Mouse (Mus musculus) midbrain, embryonic 14.5 days (tissue): ENCODE results near the gene Cdh22. TPM values are rescaled to one million over a fixed set of nuclear protein-coding genes. Genes with fewer than 3 reads are reported as not detected.

Experiments
- ATAC-seq: fragments of 200-750 bp; cut with Nextera tagmentation; 2 replicates; pipeline ENCODE4 v1.8.0; 2017; ENCODE audit warnings: moderate number of reproducible peaks, moderate library complexity; ENCODE audit not compliant: low FRiP score, low TSS enrichment
- DNase-seq: peaks from one replicate; pipeline ENCODE4 v3.0.0-alpha.2; 2015
- H3K27ac ChIP-seq: fragments of 300-500 bp; sonication (generic); replicated peaks from 2 replicates; pipeline ENCODE4 v1.5.1; 2014; ENCODE audit warnings: mild to moderate bottlenecking, low read depth, low read length, moderate library complexity
- H3K27me3 ChIP-seq: fragments of 300-500 bp; sonication (generic); 2 replicates; pipeline ENCODE4 v1.6.1; 2014; ENCODE audit warnings: low read length, control low read depth, mixed read lengths; ENCODE audit not compliant: control insufficient read depth, insufficient read depth
- H3K36me3 ChIP-seq: fragments of 300-500 bp; sonication (generic); 2 replicates; pipeline ENCODE4 v1.6.1; 2014; ENCODE audit warnings: low read length, control low read depth; ENCODE audit not compliant: control insufficient read depth, insufficient read depth
- H3K4me1 ChIP-seq: fragments of 300-500 bp; sonication (generic); 2 replicates; pipeline ENCODE4 v1.6.1; 2014; ENCODE audit warnings: mild to moderate bottlenecking, antibody characterized with exemption, low read length, control low read depth; ENCODE audit not compliant: control insufficient read depth, insufficient read depth
- H3K4me2 ChIP-seq: fragments of 300-500 bp; sonication (generic); 2 replicates; pipeline ENCODE4 v1.6.1; 2014; ENCODE audit warnings: mild to moderate bottlenecking, low read length, moderate library complexity
- H3K4me3 ChIP-seq: fragments of 300-500 bp; sonication (generic); replicated peaks from 2 replicates; pipeline ENCODE4 v1.5.1; 2014; ENCODE audit warnings: low read depth, low read length
- H3K9ac ChIP-seq: fragments of 300-500 bp; sonication (generic); replicated peaks from 2 replicates; pipeline ENCODE4 v1.6.1; 2014; ENCODE audit warnings: mild to moderate bottlenecking, low read length, moderate library complexity
- H3K9me3 ChIP-seq: fragments of 300-500 bp; sonication (generic); 2 replicates; pipeline ENCODE4 v1.6.1; 2016; ENCODE audit warnings: low read length, control low read depth, mixed read lengths; ENCODE audit not compliant: control insufficient read depth
- WGBS: fragments of 180-500 bp; shearing (Covaris S2); extraction: QIAGEN DNeasy Blood & Tissue Kit; methylation state at CpG from one replicate; pipeline ENCODE4 v1.1.7; 2014; 5-methylcytosine and 5-hydroxymethylcytosine counted together
- polyA plus RNA-seq: library from polyadenylated mRNA; unstranded; fragments of >200 nt; fragmentation: Nextera tagmentation; extraction: Ambion mirVana; gene quantifications from 2 replicates; pipeline ENCODE4 v1.2.1, GENCODE M21; 2014

The Cdh22 gene
- polyA plus RNA-seq, 1 experiment from 2014 or later: 15.8 TPM

DNA sequence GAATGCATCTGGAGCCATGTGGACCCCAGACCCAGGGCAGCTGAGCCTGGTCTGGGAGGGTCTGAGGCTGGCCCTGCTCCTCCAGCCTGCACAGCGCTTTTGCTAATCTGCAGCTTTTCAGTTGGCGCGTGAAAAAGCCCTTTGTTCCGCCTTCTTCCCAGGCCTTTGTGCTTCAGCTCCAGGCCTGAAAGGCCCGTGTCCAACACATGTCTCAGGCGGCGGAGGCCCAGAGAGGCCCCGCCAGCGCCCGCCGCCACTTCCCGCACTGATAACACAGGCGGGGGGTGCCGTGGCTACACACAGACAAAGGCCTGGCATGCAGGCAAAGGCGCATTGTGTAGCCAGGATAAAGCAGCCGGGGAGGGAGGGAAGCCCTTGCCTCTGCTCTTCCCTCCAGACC lies 98.6 kb downstream of the Cdh22 start:
- 4% methylated on average over 16 of the region's 16 CpGs for WGBS
- DNase-seq (peak; percentile 88), ATAC-seq (peak; percentile 65)
- Histone ChIP-seq H3K27ac (peak overlapping the region; percentile 88), H3K9me3 (no peaks in the 10 kb centered on the region), H3K9ac (0 out of 2 replicates have a peak overlapping the region, but pooled peaks have one; percentile 39), H3K4me2 (peak overlapping the region; percentile 21; the same call in 1 of the 2 replicates), H3K27me3 (no peaks in the 10 kb centered on the region), H3K4me1 (peaks cover 48% of the 10 kb centered on the region), H3K4me3 (no peak overlapping the region), H3K36me3 (no peaks in the 10 kb centered on the region)

DNA sequence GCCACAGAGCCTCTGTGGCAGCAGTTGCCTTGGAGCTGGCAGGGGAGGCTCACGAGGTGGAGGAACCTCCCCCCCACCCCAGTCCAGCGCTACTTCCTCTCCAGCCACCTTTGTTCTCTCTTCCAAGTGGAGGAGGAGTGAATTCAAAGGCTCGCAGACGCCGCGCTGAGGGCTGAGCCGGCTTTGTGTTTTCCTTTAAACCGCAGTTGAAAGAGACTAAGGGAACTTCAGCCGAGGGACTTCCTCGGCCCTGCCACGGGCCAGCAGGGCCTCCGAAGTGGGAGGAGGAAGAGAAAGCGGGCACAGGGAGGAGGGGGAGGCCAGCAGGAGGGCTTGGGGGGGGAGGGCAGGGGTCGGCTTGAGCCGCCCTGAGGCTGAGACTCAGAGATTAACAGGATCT lies 101.1 kb downstream of the Cdh22 start:
- H3K9me3 ChIP-seq: no peaks in the 10 kb centered on the region
- under 1% methylated on average over 15 of the region's 15 CpGs for WGBS
- peaks cover 49% of the 10 kb centered on the region for H3K4me1 ChIP-seq
- peak overlapping the region; percentile 18; the same call in 1 of the 2 replicates for H3K4me2 ChIP-seq
- no peaks in the 10 kb centered on the region for H3K36me3 ChIP-seq
- no peak overlapping the region for H3K4me3 ChIP-seq
- ATAC-seq (peak; percentile 46), DNase-seq (peak; percentile 86)
- peak overlapping the region; percentile 70 for H3K27ac ChIP-seq
- H3K27me3 ChIP-seq: no peaks in the 10 kb centered on the region
- H3K9ac ChIP-seq: no peak overlapping the region; the same call in 1 of the 2 replicates

DNA sequence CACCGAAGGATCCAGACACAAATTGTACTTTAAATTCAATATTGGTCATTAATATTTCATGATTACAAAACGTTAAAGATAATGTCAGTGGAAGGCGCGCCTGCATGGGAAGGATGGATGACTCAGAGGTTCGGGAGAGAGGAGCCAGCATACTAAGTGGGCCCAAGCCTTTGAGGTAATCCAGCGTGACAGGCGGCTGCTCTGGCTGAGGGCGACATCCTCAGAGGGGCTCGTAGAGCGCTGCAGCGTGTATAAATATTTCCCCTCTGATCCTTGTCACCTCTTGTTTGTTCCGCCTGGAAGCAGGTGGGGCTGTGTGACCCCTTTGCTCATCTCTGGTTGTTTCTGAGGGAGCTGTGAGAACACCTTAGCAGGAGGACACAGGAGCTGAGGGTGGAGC lies 103.2 kb downstream of the Cdh22 start:
- DNase-seq: peak; percentile 82
- WGBS: 3% methylated on average over 12 of the region's 12 CpGs
- Histone ChIP-seq H3K4me3 (no peak overlapping the region), H3K27ac (peak overlapping the region; percentile 68), H3K27me3 (no peaks in the 10 kb centered on the region), H3K4me2 (no peak overlapping the region), H3K9ac (no peak overlapping the region), H3K36me3 (no peaks in the 10 kb centered on the region), H3K4me1 (peaks cover 54% of the 10 kb centered on the region), H3K9me3 (no peaks in the 10 kb centered on the region)
- ATAC-seq: peak; percentile 57; the same call in 1 of the 2 replicates

DNA sequence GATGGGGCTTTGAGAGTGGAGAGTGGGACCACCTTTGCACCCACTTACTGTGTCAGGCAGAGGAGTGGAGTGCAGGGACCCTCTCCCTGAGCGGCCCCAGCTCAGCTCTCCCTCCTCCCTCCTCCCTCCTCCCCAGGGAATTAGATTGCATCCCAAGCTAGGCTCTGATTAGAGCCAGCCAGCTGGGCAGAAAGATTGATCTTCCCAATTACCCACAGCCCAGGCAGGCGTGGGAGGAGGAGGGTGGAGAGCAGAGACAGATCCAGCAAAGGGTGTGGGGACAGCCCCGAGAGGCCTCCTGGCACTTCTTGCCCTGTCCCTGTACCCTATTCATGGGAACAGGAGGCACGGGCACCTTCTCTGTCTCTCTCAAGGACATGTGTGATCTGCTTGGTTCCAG lies 105.5 kb downstream of the Cdh22 start:
- no peak overlapping the region for H3K27ac ChIP-seq
- H3K9me3 ChIP-seq: no peaks in the 10 kb centered on the region
- DNase-seq (no peak), ATAC-seq (no peak)
- H3K9ac ChIP-seq: no peak overlapping the region
- no peak overlapping the region for H3K4me2 ChIP-seq
- peaks cover 45% of the 10 kb centered on the region for H3K4me1 ChIP-seq
- no peaks in the 10 kb centered on the region for H3K27me3 ChIP-seq
- no peaks in the 10 kb centered on the region for H3K36me3 ChIP-seq
- no peak overlapping the region for H3K4me3 ChIP-seq
- 51% methylated on average over 4 of the region's 4 CpGs for WGBS

DNA sequence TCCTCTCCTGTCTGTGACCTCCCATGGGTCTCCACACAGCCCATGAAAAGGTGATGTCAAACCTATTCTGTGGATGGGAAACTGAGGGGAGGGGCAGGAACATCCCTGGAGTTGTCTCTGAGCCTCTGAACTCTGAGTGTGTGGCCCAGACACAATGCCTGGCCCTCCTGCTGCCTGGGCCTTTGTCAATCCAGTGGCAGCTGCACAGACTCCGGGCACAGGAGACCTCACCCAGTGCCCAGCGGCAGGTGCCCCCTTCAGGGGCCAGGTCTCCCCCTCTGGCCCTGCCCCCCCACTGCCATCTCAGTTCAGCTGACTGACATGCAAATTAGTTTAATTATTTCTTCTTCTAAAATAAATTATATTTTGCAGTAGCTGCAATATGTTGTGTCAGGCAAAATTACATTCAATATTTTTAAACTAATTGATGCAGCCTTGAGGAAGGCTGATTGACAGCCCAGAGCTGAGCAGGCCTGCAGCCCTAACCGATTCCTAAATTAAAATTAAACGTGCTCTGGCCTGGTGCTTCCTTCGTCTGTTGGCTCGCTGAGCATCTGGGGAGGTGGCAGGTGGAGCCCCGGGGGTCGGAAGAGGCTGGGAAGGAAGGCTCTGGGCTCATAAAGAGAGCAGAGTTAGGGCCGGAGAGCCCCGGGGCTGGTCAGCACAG lies 107.6 kb downstream of the Cdh22 start:
- H3K4me1 ChIP-seq: peaks cover 29% of the 10 kb centered on the region
- H3K9ac ChIP-seq: 0 out of 2 replicates have a peak overlapping the region, but pooled peaks have one; percentile 26
- no peak overlapping the region for H3K4me2 ChIP-seq
- 0 out of 2 replicates have a peak, but pooled peaks cover 7% of the 10 kb centered on the region for H3K36me3 ChIP-seq
- WGBS: 7% methylated on average over 10 of the region's 10 CpGs
- ATAC-seq (peak; percentile 51; the same call in 1 of the 2 replicates), DNase-seq (peak; percentile 45)
- H3K9me3 ChIP-seq: no peaks in the 10 kb centered on the region
- H3K27ac ChIP-seq: peak overlapping the region; percentile 74
- H3K27me3 ChIP-seq: no peaks in the 10 kb centered on the region
- H3K4me3 ChIP-seq: no peak overlapping the region

DNA sequence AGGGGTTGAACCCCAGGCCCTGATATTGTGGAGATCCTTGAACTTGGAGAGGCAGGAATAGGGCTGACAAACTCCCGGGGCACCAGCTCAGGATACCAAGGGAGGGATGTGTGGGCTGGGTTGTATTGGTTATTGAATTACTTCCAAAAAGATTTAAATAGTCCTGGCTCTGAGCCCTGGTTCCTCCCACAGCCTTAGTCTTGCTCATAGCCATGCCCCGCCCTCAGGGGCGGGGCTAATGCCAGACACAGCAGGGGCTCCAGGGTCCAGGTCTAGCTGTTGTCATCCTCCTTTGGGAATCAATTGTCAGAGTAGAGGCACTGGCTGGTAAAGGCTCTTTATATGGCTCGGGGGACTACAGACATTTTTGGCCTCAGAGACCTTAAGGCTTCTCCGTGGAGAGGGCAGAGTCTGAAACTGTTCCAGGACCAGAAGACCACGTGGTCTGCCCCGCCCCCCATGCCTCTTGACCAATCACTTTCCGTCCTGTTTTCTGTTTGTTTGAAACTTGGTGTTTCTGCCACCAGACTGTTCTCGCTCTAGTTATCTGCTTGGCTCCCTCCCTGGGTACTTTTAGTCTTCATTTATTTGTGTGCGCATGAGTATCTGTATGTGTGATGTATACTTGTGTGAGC lies 113.3 kb downstream of the Cdh22 start:
- DNase-seq: peak; percentile 65
- Histone ChIP-seq H3K4me1 (peaks cover 14% of the 10 kb centered on the region), H3K9me3 (no peaks in the 10 kb centered on the region), H3K27ac (no peak overlapping the region), H3K4me3 (no peak overlapping the region), H3K9ac (no peak overlapping the region), H3K27me3 (no peaks in the 10 kb centered on the region), H3K36me3 (0 out of 2 replicates have a peak, but pooled peaks cover 9% of the 10 kb centered on the region), H3K4me2 (no peak overlapping the region)
- WGBS: 28% methylated on average over 10 of the region's 10 CpGs
- ATAC-seq: 0 out of 2 replicates have a peak, but pooled peaks have one; percentile 48

DNA sequence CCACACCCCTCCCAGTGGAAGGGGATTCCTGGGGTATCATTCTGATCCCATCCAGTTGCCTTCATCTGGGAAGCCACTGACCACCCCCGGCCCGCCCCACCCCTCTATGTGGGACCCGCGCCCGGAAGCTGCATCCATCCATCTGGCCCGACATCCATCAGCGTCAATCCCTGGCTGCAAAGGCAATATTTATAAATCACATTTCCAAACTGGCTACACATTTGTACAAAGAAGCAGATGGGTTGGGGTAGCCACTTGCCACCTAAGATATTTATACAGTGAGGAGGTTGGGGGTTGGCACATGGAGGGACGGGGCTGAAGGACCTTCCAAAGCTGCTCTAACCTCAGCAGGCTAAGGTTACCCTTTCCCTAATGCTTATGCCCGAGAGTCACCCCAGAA lies 113.9 kb downstream of the Cdh22 start:
- no peak overlapping the region for H3K4me2 ChIP-seq
- WGBS: 84% methylated on average over 9 of the region's 9 CpGs
- H3K9ac ChIP-seq: no peak overlapping the region
- no peaks in the 10 kb centered on the region for H3K9me3 ChIP-seq
- H3K36me3 ChIP-seq: 0 out of 2 replicates have a peak, but pooled peaks cover 12% of the 10 kb centered on the region
- ATAC-seq: 0 out of 2 replicates have a peak, but pooled peaks have one; percentile 34
- H3K4me1 ChIP-seq: peaks cover 14% of the 10 kb centered on the region
- no peaks in the 10 kb centered on the region for H3K27me3 ChIP-seq
- no peak for DNase-seq
- H3K4me3 ChIP-seq: no peak overlapping the region
- no peak overlapping the region for H3K27ac ChIP-seq

DNA sequence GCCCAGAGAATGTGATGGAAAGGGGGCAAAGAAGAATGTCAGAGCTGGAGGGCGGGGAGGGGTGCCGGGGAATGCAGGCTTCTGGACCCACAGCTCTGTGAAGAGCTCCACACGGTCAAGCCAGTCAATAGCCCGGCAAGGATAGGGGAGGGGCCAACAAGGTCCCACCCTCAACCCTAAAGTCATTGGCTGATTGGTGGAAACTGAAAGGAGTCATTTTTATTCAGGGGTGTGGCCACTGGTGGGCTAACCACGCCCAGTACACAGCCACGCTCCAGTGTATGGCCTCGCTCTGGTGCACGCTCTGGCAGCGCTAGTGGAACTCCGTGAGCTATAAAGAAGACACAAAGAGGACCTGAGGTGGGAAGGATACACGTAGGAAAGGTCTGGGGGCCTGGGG lies 120.9 kb downstream of the Cdh22 start:
- WGBS: 23% methylated on average over 11 of the region's 11 CpGs
- peak; percentile 38; the same call in 1 of the 2 replicates for ATAC-seq

More for the DNA sequence above, 120.9 kb downstream of the Cdh22 start:
- H3K27ac ChIP-seq: no peak overlapping the region
- H3K36me3 ChIP-seq: 0 out of 2 replicates have a peak, but pooled peaks cover 4% of the 10 kb centered on the region
- no peak overlapping the region for H3K4me3 ChIP-seq
- peak; percentile 55 for DNase-seq
- H3K4me1 ChIP-seq: peaks cover 5% of the 10 kb centered on the region; the same call in 1 of the 2 replicates
- no peak overlapping the region for H3K9ac ChIP-seq
- H3K9me3 ChIP-seq: no peaks in the 10 kb centered on the region
- H3K4me2 ChIP-seq: no peak overlapping the region
- peaks cover 17% of the 10 kb centered on the region for H3K27me3 ChIP-seq
